Mouse (Mus musculus) liver, embryonic 13.5 days (tissue): ENCODE measurements around the gene Wdr25. TPM values are rescaled to one million over a fixed set of nuclear protein-coding genes. Genes with fewer than 3 reads are reported as not detected.

Experiments used
- ATAC-seq: fragments of 200-750 bp; cut with Nextera tagmentation; 2 replicates; pipeline ENCODE4 v1.8.0; 2017; ENCODE audit warnings: low read depth, mild to moderate bottlenecking, moderate number of reproducible peaks, moderate library complexity
- DNase-seq: peaks from one replicate; pipeline ENCODE4 v3.0.0; 2022
- H3K27ac ChIP-seq: fragments of 300-500 bp; sonication (generic); 2 replicates; pipeline ENCODE4 v1.5.1; 2015; ENCODE audit warnings: moderate library complexity, mild to moderate bottlenecking, inconsistent platforms
- H3K27me3 ChIP-seq: fragments of 300-500 bp; sonication (generic); 2 replicates; pipeline ENCODE4 v1.6.1; 2015; ENCODE audit warnings: mild to moderate bottlenecking, inconsistent platforms
- H3K36me3 ChIP-seq: fragments of 300-500 bp; sonication (generic); 2 replicates; pipeline ENCODE4 v1.6.1; 2015; ENCODE audit warnings: mild to moderate bottlenecking, inconsistent platforms
- H3K4me1 ChIP-seq: fragments of 300-500 bp; sonication (generic); replicated peaks from 2 replicates; pipeline ENCODE4 v1.6.1; 2015; ENCODE audit warnings: inconsistent platforms
- H3K4me2 ChIP-seq: fragments of 300-500 bp; sonication (generic); 2 replicates; pipeline ENCODE4 v1.6.1; 2015; ENCODE audit warnings: inconsistent platforms, mild to moderate bottlenecking, moderate library complexity
- H3K4me3 ChIP-seq: fragments of 300-500 bp; sonication (generic); replicated peaks from 2 replicates; pipeline ENCODE4 v1.5.1; 2015; ENCODE audit warnings: mild to moderate bottlenecking, inconsistent platforms
- H3K9ac ChIP-seq: fragments of 300-500 bp; sonication (generic); 2 replicates; pipeline ENCODE4 v1.6.1; 2015; ENCODE audit warnings: mild to moderate bottlenecking, inconsistent platforms
- H3K9me3 ChIP-seq: fragments of 300-500 bp; sonication (generic); replicated peaks from 2 replicates; pipeline ENCODE4 v1.6.1; 2016; ENCODE audit warnings: inconsistent platforms
- WGBS: fragments of 180-500 bp; shearing (Covaris S2); methylation state at CpG from one replicate; pipeline ENCODE4 v1.1.7; 2015; ENCODE audit not compliant: insufficient replicate concordance; 5-methylcytosine and 5-hydroxymethylcytosine counted together
- polyA plus RNA-seq: library from polyadenylated mRNA; unstranded; fragments of >200 nt; fragmentation: Nextera tagmentation; extraction: Ambion mirVana; gene quantifications from 2 replicates; pipeline ENCODE4 v1.2.1, GENCODE M21; 2015

Gene Wdr25
- polyA plus RNA-seq, 1 experiment from 2014 or later, result 2.7 TPM

DNA sequence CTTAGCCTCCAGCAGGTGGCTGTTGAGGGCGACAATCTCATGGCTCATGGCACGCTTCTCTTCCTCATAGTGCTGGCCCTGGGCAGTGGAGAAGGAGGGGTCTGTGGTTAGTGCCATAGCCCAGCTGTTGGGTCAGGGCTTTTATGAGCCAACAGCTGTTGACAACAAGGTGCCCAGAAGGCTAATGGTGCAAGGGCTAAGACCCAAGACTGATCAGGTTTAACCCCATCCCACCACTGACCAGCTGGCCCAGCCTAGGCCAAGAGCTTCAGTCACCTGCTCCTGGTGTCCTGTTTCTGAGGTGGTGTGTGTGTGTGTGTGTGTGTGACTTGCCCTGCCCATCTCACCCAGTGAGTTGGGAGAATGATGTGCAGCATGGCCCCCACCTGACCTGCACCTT is 143.6 kb downstream of the Wdr25 start:
- no peak overlapping the region for H3K27ac ChIP-seq
- 66% methylated on average over 2 of the region's 2 CpGs for WGBS
- ATAC-seq (no peak), DNase-seq (no peak)
- H3K9ac ChIP-seq, result no peak overlapping the region
- H3K27me3 ChIP-seq, result peaks cover 29% of the 10 kb centered on the region
- no peaks in the 10 kb centered on the region for H3K36me3 ChIP-seq
- no peak overlapping the region for H3K4me2 ChIP-seq
- H3K4me3 ChIP-seq, result no peak overlapping the region
- H3K4me1 ChIP-seq, result no peaks in the 10 kb centered on the region
- 0 out of 2 replicates have a peak, but pooled peaks cover 4% of the 10 kb centered on the region for H3K9me3 ChIP-seq

- ATAC-seq (no peak), DNase-seq (no peak)
- H3K9ac ChIP-seq, result no peak overlapping the region
- no peaks in the 10 kb centered on the region for H3K36me3 ChIP-seq
- H3K9me3 ChIP-seq, result 0 out of 2 replicates have a peak, but pooled peaks cover 4% of the 10 kb centered on the region
- peaks cover 22% of the 10 kb centered on the region for H3K27me3 ChIP-seq
- no peak overlapping the region for H3K4me2 ChIP-seq
- WGBS, result 52% methylated on average over 14 of the region's 14 CpGs
- no peaks in the 10 kb centered on the region for H3K4me1 ChIP-seq
- no peak overlapping the region for H3K27ac ChIP-seq
- H3K4me3 ChIP-seq, result no peak overlapping the region
Observed at GRCm38 (mm10) chr12:109038179-109038819, 144.9 kb downstream of the Wdr25 start.

GRCm38 (mm10) chr12:109039311-109039710 is 145.9 kb downstream of the Wdr25 start:
- Histone ChIP-seq H3K9ac (no peak overlapping the region), H3K36me3 (no peaks in the 10 kb centered on the region), H3K27ac (no peak overlapping the region), H3K4me3 (no peak overlapping the region), H3K4me1 (no peaks in the 10 kb centered on the region), H3K27me3 (peaks cover 12% of the 10 kb centered on the region), H3K9me3 (no peaks in the 10 kb centered on the region), H3K4me2 (no peak overlapping the region)
- DNase-seq, result no peak
- ATAC-seq, result no peak
- 70% methylated on average over 7 of the region's 7 CpGs for WGBS

- DNase-seq (no peak), ATAC-seq (no peak)
- peaks cover 6% of the 10 kb centered on the region; the same call in 1 of the 2 replicates for H3K27me3 ChIP-seq
- no peaks in the 10 kb centered on the region for H3K9me3 ChIP-seq
- no peak overlapping the region for H3K4me2 ChIP-seq
- no peak overlapping the region for H3K9ac ChIP-seq
- 19% methylated on average over 5 of the region's 5 CpGs for WGBS
- no peaks in the 10 kb centered on the region for H3K36me3 ChIP-seq
- H3K27ac ChIP-seq, result no peak overlapping the region
- H3K4me3 ChIP-seq, result no peak overlapping the region
- no peaks in the 10 kb centered on the region for H3K4me1 ChIP-seq
Observed at GRCm38 (mm10) chr12:109044497-109044896, 151.1 kb downstream of the Wdr25 start.

DNA sequence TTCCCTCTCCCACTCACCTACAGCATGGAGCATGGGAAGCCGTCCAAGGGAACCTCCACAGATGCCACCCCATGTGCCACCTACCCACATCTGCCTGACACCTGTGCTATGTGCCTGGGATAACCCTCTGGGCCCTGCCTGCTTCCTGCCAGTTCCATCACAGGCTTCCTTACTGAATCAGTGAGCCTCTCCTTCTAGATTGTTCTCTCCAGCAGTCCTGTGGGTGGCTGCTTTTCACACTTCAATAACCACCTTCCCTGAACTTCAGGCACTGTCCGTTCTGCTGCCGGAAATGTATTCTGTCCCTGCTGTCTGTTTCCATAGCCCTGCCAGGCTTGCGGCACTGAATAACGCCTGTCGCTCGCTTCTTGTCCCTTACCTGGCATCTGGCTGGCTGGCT is 152.2 kb downstream of the Wdr25 start:
- Histone ChIP-seq H3K4me2 (no peak overlapping the region), H3K27ac (no peak overlapping the region), H3K4me1 (no peaks in the 10 kb centered on the region), H3K4me3 (no peak overlapping the region), H3K27me3 (peaks cover 16% of the 10 kb centered on the region), H3K9ac (no peak overlapping the region), H3K9me3 (no peaks in the 10 kb centered on the region), H3K36me3 (no peaks in the 10 kb centered on the region)
- WGBS, result 69% methylated on average over 7 of the region's 7 CpGs
- DNase-seq (no peak), ATAC-seq (no peak)

DNA sequence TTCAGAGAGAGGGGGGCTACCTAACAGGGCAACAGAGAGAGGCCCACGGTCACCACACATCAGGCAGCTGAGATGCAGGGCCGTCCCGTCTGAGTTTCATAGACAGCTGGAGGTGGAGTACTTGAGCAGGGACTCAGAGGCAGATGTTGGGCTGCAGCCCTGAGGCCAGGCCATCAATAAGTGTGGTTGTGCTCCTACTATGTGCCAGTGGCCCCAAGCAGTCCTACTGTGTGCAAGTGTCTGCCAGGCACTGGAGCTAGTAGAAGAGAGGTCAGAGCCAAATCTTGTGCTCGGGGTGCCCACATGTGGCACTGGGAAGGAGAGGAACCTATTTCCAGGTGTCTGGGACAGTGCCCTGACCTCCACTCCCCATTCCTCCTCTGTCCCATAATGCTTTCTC is 156.5 kb downstream of the Wdr25 start:
- Histone ChIP-seq H3K9ac (no peak overlapping the region), H3K27me3 (peaks cover 53% of the 10 kb centered on the region), H3K36me3 (no peaks in the 10 kb centered on the region), H3K27ac (no peak overlapping the region), H3K4me1 (no peaks in the 10 kb centered on the region), H3K9me3 (no peaks in the 10 kb centered on the region), H3K4me2 (no peak overlapping the region), H3K4me3 (no peak overlapping the region)
- whole genome bisulfite sequencing, result 72% methylated on average over 4 of the region's 4 CpGs
- DNase-seq (no peak), ATAC-seq (no peak)

DNA sequence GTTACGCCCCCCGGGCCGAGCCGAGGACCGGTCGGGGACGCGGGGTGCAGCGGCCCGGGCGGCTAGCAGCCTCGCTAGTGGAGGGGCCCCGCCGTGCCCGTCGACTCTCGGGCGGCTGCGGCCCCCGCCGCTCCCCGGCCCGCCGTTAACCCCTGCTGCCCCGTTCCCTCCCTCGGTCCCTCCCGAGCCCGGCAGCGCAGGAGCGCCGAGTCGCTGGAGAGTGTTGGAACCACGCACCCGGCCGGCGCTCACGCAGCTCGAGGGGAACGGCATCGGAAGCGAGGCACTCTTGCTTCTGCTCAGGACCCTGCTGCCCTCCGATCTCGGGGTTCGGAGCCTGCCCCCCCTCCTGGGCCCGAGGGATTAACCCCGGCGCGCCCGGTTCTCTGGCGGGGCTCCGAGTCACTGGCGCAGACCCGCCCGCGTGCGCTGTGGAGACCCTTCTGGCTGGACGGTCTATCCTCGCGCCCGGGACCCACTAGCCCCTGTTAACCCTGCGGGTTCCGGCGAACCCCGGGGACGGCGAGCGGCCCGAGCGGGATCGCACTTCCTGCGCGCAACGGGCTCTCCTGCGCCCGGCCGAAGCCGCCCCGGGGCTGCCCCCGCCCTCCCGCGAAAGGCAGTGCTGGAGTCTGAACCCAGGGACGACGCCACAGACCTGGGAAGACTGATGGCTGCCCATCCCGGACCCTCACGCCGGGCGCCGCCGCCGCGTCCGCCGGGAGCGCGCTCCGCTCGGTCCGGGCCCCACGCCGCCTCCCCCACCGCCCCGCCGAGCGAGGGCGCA is 159.8 kb downstream of the Wdr25 start:
- Histone ChIP-seq H3K4me1 (no peaks in the 10 kb centered on the region), H3K27ac (no peak overlapping the region), H3K27me3 (peaks cover 73% of the 10 kb centered on the region), H3K9me3 (no peaks in the 10 kb centered on the region), H3K36me3 (no peaks in the 10 kb centered on the region), H3K4me3 (peak overlapping the region; percentile 39), H3K9ac (no peak overlapping the region), H3K4me2 (peak overlapping the region; percentile 57)
- DNase-seq, result no peak
- ATAC-seq, result no peak
- 2% methylated on average over 90 of the region's 105 CpGs for WGBS

- no peak overlapping the region for H3K4me2 ChIP-seq
- no peaks in the 10 kb centered on the region for H3K4me1 ChIP-seq
- H3K4me3 ChIP-seq, result no peak overlapping the region
- H3K27ac ChIP-seq, result no peak overlapping the region
- H3K9ac ChIP-seq, result no peak overlapping the region
- 45% methylated on average over 4 of the region's 4 CpGs for WGBS
- H3K36me3 ChIP-seq, result no peaks in the 10 kb centered on the region
- H3K9me3 ChIP-seq, result no peaks in the 10 kb centered on the region
- no peak for DNase-seq
- ATAC-seq, result no peak
- peaks cover 49% of the 10 kb centered on the region for H3K27me3 ChIP-seq
Observed at GRCm38 (mm10) chr12:109057736-109058135, 164.3 kb downstream of the Wdr25 start.

DNA sequence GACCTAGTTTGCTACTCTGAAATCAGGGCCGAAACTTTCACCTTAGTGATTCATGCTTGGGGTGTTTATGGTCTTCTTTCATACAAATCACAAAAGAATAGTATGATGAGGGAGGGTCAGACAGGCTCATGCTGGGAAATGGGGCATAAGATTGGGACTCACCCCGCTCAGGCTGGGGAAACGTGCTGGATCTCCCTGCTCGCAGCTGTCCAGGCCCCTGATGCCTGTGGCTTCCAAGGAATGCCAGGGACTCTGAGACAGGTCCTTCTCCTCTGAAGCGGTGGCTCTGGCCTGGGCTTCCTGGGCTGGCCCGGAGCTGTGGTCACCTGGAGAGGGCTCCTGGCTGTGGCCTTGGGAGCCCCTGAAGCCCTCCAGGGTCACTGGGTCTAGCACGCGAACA is 165.2 kb downstream of the Wdr25 start:
- peaks cover 40% of the 10 kb centered on the region for H3K27me3 ChIP-seq
- H3K4me1 ChIP-seq, result no peaks in the 10 kb centered on the region
- no peak overlapping the region for H3K4me2 ChIP-seq
- H3K9ac ChIP-seq, result no peak overlapping the region
- ATAC-seq (no peak), DNase-seq (no peak)
- no peak overlapping the region for H3K4me3 ChIP-seq
- no peaks in the 10 kb centered on the region for H3K9me3 ChIP-seq
- WGBS, result 69% methylated on average over 8 of the region's 8 CpGs
- no peak overlapping the region for H3K27ac ChIP-seq
- no peaks in the 10 kb centered on the region for H3K36me3 ChIP-seq

GRCm38 (mm10) chr12:109067561-109068135 is 174.2 kb downstream of the Wdr25 start:
- Histone ChIP-seq H3K9ac (peak overlapping the region; percentile 51), H3K9me3 (no peaks in the 10 kb centered on the region), H3K27ac (no peak overlapping the region), H3K4me2 (peak overlapping the region; percentile 67), H3K27me3 (peaks cover 29% of the 10 kb centered on the region), H3K4me3 (peak overlapping the region; percentile 54), H3K36me3 (no peaks in the 10 kb centered on the region), H3K4me1 (peaks cover 14% of the 10 kb centered on the region)
- ATAC-seq, result peak; percentile 70
- no peak for DNase-seq
- WGBS, result 6% methylated on average over 23 of the region's 59 CpGs

DNA sequence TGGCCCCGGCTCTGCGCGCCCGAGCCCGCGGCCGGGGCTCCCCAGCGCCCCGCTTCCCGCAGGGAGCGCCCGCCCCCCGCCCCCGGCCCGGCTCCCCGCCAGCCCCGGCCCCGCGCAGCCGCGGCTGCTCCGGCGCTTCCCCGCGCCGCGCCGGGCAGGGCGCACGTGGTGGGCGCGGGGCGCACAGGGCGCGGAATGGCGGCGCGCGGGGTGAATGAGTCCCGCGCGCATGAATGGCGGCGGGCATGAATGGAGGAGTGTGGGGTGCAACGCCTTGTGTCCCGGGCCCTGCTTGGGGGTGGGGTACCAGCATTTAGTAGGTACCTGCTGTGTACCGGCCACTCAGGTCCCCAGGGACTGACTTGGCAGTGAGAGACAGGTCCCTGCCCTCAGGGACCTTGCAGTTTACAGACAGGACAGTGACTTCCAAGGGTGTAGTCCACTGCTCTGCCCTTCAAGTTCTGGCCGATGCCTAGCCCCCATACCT is 174.8 kb downstream of the Wdr25 start, which contains the start of gene Begain:
Gene Begain, minus strand, starts transcription at position 51 of the 487 bp plus-strand sequence.
- Histone ChIP-seq H3K4me1 (peaks cover 14% of the 10 kb centered on the region), H3K36me3 (no peaks in the 10 kb centered on the region), H3K4me2 (peak within 1 kb of the TSS; percentile 67), H3K9me3 (no peaks in the 10 kb centered on the region), H3K27ac (no peak within 1 kb of the TSS), H3K9ac (peak within 1 kb of the TSS; percentile 51), H3K4me3 (peak within 1 kb of the TSS; percentile 54), H3K27me3 (peaks cover 29% of the 10 kb centered on the region)
- ATAC-seq (0 out of 2 replicates have a peak, but pooled peaks have one; percentile 22), DNase-seq (no peak)
- 2% methylated on average over 15 of the region's 48 CpGs for WGBS
